Mouse (Mus musculus) G1E-ER4 (cell line): ENCODE measurements around the gene Prss57. TPM values are rescaled to one million over a fixed set of nuclear protein-coding genes. Genes with fewer than 3 reads are reported as not detected.

ENCODE experiments used
- GATA1 ChIP-seq: IDR thresholded peaks from one replicate; pipeline ENCODE4 v1.8.0; 2012; ENCODE audit warnings: low read length, inconsistent platforms
- polyA plus RNA-seq: library from polyadenylated mRNA; stranded (reverse); fragments of >175 nt; gene quantifications from 2 replicates; pipeline ENCODE4 v1.2.3, GENCODE M21; 2012

The Prss57 gene
- polyA plus RNA-seq, 1 experiment = not detected

- no peak for TF ChIP-seq GATA1
Observed at GRCm38 (mm10) chr10:79774486-79775279, 16.1 kb downstream of the Prss57 start.

- TF ChIP-seq GATA1 = no peak
Observed at GRCm38 (mm10) chr10:79773208-79773607, 17.6 kb downstream of the Prss57 start.

- no peak for TF ChIP-seq GATA1
Observed at GRCm38 (mm10) chr10:79772320-79772719, 18.4 kb downstream of the Prss57 start.

GRCm38 (mm10) chr10:79769329-79769728, 21.4 kb downstream of the Prss57 start:
- TF ChIP-seq GATA1 = no peak

- TF ChIP-seq GATA1 = no peak
Observed at GRCm38 (mm10) chr10:79768400-79768799, 22.4 kb downstream of the Prss57 start.

GRCm38 (mm10) chr10:79767372-79768244, 23.2 kb downstream of the Prss57 start:
- no peak for TF ChIP-seq GATA1

GRCm38 (mm10) chr10:79766508-79767325, 24.0 kb downstream of the Prss57 start, which contains the start of gene Rnf126:
Gene Rnf126, minus strand, starts transcription at chr10:79766952.
- no peak for TF ChIP-seq GATA1

- no peak for TF ChIP-seq GATA1
Observed at GRCm38 (mm10) chr10:79766001-79766507, 24.7 kb downstream of the Prss57 start.

GRCm38 (mm10) chr10:79765228-79765745, 25.5 kb downstream of the Prss57 start:
- TF ChIP-seq GATA1 = no peak

GRCm38 (mm10) chr10:79764234-79764633, 26.5 kb downstream of the Prss57 start:
- TF ChIP-seq GATA1 = no peak

- TF ChIP-seq GATA1 = no peak
Observed at GRCm38 (mm10) chr10:79762875-79763274, 27.9 kb downstream of the Prss57 start.

GRCm38 (mm10) chr10:79760603-79761143, 30.1 kb downstream of the Prss57 start:
- TF ChIP-seq GATA1 = no peak

GRCm38 (mm10) chr10:79756660-79757059, 34.1 kb downstream of the Prss57 start:
- no peak for TF ChIP-seq GATA1

- no peak for TF ChIP-seq GATA1
Observed at GRCm38 (mm10) chr10:79755854-79756253, 34.9 kb downstream of the Prss57 start.
